Mouse (Mus musculus): ENCODE data around the gene Hist1h4c.
A peak's percentile ranks its signal among the peaks of the same experiment; 100 is the strongest.
"Not testable (repeated sequence)": the region's sequence is repeated elsewhere in the genome, so short reads cannot be mapped to it uniquely, and the experiment has no call there.

DNA sequence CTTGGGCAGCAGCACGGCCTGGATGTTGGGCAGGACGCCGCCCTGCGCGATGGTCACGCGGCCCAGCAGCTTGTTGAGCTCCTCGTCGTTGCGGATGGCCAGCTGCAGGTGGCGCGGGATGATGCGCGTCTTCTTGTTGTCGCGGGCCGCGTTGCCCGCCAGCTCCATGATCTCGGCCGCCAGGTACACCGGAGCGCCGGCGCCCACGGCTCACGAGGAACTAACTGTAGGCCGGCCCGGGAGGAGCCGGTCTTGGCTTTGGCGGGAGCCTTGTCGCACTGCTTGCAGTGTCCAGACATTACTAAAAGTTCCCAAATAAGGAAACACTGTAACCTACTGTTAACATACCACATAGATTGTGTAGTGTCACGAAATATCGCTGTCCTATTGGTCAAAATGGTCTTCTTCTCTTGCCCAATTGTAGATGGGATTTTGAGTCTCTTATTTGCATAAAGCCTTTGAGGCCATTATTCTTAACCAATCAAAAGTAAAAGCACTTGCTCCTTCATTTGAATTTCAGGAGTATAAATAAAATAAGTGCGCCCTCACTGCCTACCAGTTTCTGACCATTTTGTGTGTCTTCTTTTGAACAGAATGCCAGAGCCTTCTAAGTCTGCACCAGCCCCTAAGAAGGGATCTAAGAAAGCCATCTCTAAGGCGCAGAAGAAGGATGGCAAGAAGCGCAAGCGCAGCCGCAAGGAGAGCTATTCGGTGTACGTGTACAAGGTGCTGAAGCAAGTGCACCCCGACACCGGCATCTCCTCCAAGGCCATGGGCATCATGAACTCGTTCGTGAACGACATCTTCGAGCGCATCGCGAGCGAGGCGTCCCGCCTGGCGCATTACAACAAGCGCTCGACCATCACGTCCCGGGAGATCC is 48.2 kb upstream of the Hist1h4c start, which contains the start of gene Hist1h2bb:
- not testable (repeated sequence) for TF ChIP-seq CTCF (IDR thresholded peaks at IDR 0.05; ENCODE audit: low read depth)
- peak; percentile 43 for TF ChIP-seq EP300 (optimal IDR thresholded peaks at IDR 0.05)
